16 mouse cellular contexts compared by ENCODE assay signal in the genomic region with DNA sequence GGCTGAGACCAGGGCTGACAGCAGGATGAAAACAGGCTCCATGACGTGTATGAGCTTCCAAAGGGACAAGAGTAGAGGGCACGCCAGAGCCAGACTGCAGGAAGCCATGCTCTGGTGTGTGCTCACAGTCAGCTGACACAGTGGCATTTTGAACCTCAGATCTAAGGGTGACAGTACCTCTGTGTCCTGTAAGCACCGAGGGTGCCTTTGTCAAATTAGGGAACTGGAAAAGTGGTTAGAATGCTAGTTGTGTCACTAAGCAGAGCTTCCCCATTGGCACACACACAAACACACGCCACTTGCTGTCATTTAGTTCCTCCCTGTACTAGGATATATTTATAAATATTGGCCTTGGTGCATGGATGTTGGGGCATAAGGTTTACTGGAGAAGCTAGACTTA.
"Had no signal": no experiment of that assay in that cellular context is flagged by ENCODE, and none has a peak within 500 bp of the region (broad histone marks: within the 10 kb centered on the region; RNA-seq: fewer than 3 reads in every experiment).

No protein-coding gene starts in this region.

- H3K36me3 ChIP-seq: neural tube, embryonic 13.5 days; stomach, embryonic 15.5 days had no signal

- DNase-seq: kidney, adult 8-10 months; kidney, postnatal 36 days; layer of hippocampus, adult 9-11 months; lung, embryonic 14.5 days; lung, postnatal 10 days; right cerebral cortex, adult 18-20 months; right cerebral cortex, postnatal 25 days; spleen, adult 18-20 months; thymus, adult 2 months; thymus, postnatal 25 days had no signal

- H3K27me3 ChIP-seq: neural tube, embryonic 13.5 days; stomach, embryonic 15.5 days had no signal

- H3K4me2 ChIP-seq: liver, embryonic 11.5 days; lung, embryonic 14.5 days; midbrain, embryonic 11.5 days; neural tube, embryonic 13.5 days; stomach, embryonic 15.5 days had no signal

- ATAC-seq: inflammation-experienced regulatory T-cells, adult 6 months; intestine, postnatal 0 days had no signal

- H3K27ac ChIP-seq: neural tube, embryonic 13.5 days; stomach, embryonic 15.5 days had no signal

- H3K4me1 ChIP-seq: stomach, embryonic 15.5 days had no signal

- H3K9me3 ChIP-seq: neural tube, embryonic 13.5 days; stomach, embryonic 15.5 days had no signal

- H3K4me3 ChIP-seq: neural tube, embryonic 13.5 days; stomach, embryonic 15.5 days had no signal

- H3K9ac ChIP-seq: lung, embryonic 14.5 days; neural tube, embryonic 13.5 days; stomach, embryonic 15.5 days had no signal
